Mouse (Mus musculus): ENCODE measurements around the gene Prss22. TPM values are rescaled to one million over a fixed set of nuclear protein-coding genes. Genes with fewer than 3 reads are reported as not detected.

The Prss22 gene
- total RNA-seq (2014; rRNA removed) (not detected in 2 replicates), polyA plus RNA-seq (2015; fragmentation: Nextera tagmentation; extraction: Ambion mirVana) (0.10 TPM in 1 of 2 replicates, not detected in the other)

DNA sequence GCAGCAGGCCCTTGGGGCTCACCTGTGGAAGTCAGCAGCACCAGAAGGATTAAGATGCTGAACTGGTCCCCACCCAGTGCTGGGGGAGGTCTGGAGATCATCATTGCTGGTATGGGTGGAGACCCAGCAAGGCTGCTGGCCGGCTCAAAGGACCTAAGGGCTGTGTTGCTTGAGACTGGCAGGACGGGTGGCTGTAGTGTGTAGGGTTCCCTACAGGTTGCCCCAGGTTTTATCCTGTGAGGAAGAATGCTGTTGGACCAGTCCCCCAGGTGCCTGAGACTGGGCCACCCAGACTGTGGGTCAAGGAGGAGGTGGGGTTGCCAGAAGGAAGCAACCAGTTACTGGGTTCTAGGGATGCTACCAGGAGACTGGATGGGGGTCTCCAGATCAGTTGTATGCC, at the start of gene Prss22:
Prss22 (minus strand) TSS at position 200 of the 400 bp plus-strand sequence.
- H3K9ac ChIP-seq: no peak within 1 kb of the TSS
- H3K9me3 ChIP-seq (ENCODE audit: low read length): no peaks in the 10 kb centered on the region
- DNase-seq: no peak
- no peak for TF ChIP-seq CTCF (IDR thresholded peaks at IDR 0.05; ENCODE audit: low read depth)
- ATAC-seq: no peak
- H3K4me2 ChIP-seq (ENCODE audit: low read depth): no peak within 1 kb of the TSS
- H3K27ac ChIP-seq (ENCODE audit: low read depth, low read length): no peak within 1 kb of the TSS
- H3K27me3 ChIP-seq (ENCODE audit: insufficient read depth, low read length): no peaks in the 10 kb centered on the region
- 80% methylated on average over 2 of the region's 2 CpGs for WGBS
- H3K4me3 ChIP-seq (ENCODE audit: low read depth, low read length): no peak within 1 kb of the TSS
- no peaks in the 10 kb centered on the region for H3K36me3 ChIP-seq (ENCODE audit: insufficient read depth)
- no peaks in the 10 kb centered on the region for H3K4me1 ChIP-seq (ENCODE audit: insufficient read depth)

DNA sequence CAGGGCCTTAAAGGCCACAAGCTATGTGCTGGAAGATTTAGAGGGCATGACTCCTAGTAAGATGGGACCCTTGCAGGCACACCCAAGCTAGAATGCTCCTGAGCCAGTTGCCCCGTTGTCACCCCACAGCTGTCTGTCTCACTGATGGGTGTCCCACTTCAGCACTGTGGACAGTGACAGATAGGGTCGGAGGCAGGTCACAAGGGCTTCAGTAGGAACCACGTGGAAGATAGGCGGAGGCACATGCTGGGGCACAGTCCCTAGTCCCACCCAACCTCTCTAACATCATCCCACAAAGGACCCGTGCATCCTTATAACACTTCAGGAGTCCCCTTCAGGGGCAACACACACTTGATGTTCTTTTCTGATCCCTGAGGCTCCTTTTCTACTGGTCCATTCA, 48.1 kb upstream of the Prss22 start:
- Histone ChIP-seq H3K36me3 (ENCODE audit: insufficient read depth) (peaks cover 36% of the 10 kb centered on the region), H3K4me3 (ENCODE audit: low read depth, low read length) (no peak overlapping the region), H3K4me1 (ENCODE audit: insufficient read depth) (no peaks in the 10 kb centered on the region), H3K27ac (ENCODE audit: low read depth, low read length) (no peak overlapping the region), H3K9ac (no peak overlapping the region), H3K27me3 (ENCODE audit: insufficient read depth, low read length) (no peaks in the 10 kb centered on the region), H3K4me2 (ENCODE audit: low read depth) (no peak overlapping the region), H3K9me3 (ENCODE audit: low read length) (no peaks in the 10 kb centered on the region)
- DNase-seq: no peak
- WGBS: 50% methylated on average over 5 of the region's 5 CpGs
- no peak for TF ChIP-seq CTCF (IDR thresholded peaks at IDR 0.05; ENCODE audit: low read depth)
- no peak for ATAC-seq

DNA sequence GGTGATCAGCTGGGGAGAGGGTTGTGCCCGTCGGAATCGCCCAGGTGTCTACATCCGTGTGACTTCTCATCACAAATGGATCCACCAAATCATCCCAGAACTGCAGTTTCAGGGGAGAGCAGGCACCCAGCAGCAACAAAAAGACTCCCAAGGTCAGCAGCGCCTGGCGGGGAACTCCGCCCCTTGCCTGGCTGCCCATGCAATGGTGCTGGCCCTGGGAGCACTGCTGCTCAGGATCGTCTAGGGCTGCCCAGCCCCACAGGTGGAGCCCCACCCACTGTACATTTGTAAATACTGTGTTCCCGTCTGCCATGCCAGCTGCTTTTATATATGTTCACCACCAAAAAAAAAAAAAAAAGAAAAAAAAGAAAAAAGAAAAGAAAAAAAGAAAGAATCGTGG, 47.7 kb upstream of the Prss22 start:
- no peak overlapping the region for H3K4me2 ChIP-seq (ENCODE audit: low read depth)
- H3K27ac ChIP-seq (ENCODE audit: low read depth, low read length): no peak overlapping the region
- H3K4me3 ChIP-seq (ENCODE audit: low read depth, low read length): no peak overlapping the region
- H3K27me3 ChIP-seq (ENCODE audit: insufficient read depth, low read length): no peaks in the 10 kb centered on the region
- 79% methylated on average over 10 of the region's 10 CpGs for WGBS
- H3K9me3 ChIP-seq (ENCODE audit: low read length): no peaks in the 10 kb centered on the region
- H3K9ac ChIP-seq: no peak overlapping the region
- DNase-seq: no peak
- no peaks in the 10 kb centered on the region for H3K4me1 ChIP-seq (ENCODE audit: insufficient read depth)
- no peak for TF ChIP-seq CTCF (IDR thresholded peaks at IDR 0.05; ENCODE audit: low read depth)
- H3K36me3 ChIP-seq (ENCODE audit: insufficient read depth): peaks cover 32% of the 10 kb centered on the region
- no peak for ATAC-seq

DNA sequence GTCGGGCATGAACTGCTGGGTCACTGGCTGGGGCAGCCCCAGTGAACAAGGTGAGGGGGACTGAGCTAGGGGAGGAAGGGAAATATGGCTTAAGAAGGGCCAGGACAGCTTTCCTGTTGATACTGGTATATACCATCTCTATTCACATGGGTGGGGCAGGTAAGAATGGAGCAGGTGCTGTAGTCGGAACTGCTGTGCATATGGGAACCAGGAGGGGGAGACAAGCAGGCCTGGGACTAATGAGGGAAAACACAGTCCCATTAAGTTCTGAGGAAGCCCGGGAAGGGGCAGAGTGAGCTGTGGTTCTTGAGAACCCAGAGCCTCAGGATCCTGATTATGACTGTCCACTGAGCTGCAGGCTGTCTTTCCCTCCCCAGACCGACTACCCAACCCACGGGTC, 46.6 kb upstream of the Prss22 start:
- peaks cover 29% of the 10 kb centered on the region for H3K36me3 ChIP-seq (ENCODE audit: insufficient read depth)
- no peaks in the 10 kb centered on the region for H3K27me3 ChIP-seq (ENCODE audit: insufficient read depth, low read length)
- no peak for TF ChIP-seq CTCF (IDR thresholded peaks at IDR 0.05; ENCODE audit: low read depth)
- ATAC-seq (no peak), DNase-seq (no peak)
- H3K4me1 ChIP-seq (ENCODE audit: insufficient read depth): no peaks in the 10 kb centered on the region
- no peak overlapping the region for H3K4me3 ChIP-seq (ENCODE audit: low read depth, low read length)
- no peak overlapping the region for H3K27ac ChIP-seq (ENCODE audit: low read depth, low read length)
- H3K9me3 ChIP-seq (ENCODE audit: low read length): no peaks in the 10 kb centered on the region
- no peak overlapping the region for H3K4me2 ChIP-seq (ENCODE audit: low read depth)
- H3K9ac ChIP-seq: no peak overlapping the region
- WGBS: 67% methylated on average over 5 of the region's 5 CpGs

DNA sequence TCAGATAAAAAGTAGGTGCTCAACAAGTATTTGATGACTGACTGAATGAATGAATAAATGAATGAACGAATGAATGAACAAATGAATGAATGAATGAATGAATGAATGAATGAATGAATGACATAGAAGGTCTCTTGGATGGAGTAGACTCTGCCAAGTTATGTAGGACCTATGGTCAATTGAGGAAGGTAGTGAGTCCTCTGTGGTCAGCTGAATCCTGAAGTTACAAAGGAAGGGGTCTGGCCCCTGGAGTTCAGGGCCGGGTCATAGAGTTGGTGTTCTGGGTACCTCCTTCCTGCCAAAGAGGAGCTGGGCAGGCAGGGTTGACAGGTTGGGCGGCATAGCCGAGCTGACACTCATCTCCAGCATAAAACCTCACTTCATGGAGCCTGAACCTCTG, 39.9 kb upstream of the Prss22 start, which contains the start of gene Prss27:
Prss27 (plus strand) TSS at position 301 of the 400 bp plus-strand sequence.
- DNase-seq: no peak
- Histone ChIP-seq H3K36me3 (ENCODE audit: insufficient read depth) (no peaks in the 10 kb centered on the region), H3K4me3 (ENCODE audit: low read depth, low read length) (no peak within 1 kb of the TSS), H3K4me2 (ENCODE audit: low read depth) (no peak within 1 kb of the TSS), H3K27me3 (ENCODE audit: insufficient read depth, low read length) (no peaks in the 10 kb centered on the region), H3K9me3 (ENCODE audit: low read length) (no peaks in the 10 kb centered on the region), H3K4me1 (ENCODE audit: insufficient read depth) (no peaks in the 10 kb centered on the region), H3K27ac (ENCODE audit: low read depth, low read length) (no peak within 1 kb of the TSS), H3K9ac (no peak within 1 kb of the TSS)
- ATAC-seq: no peak
- 75% methylated on average over 4 of the region's 4 CpGs for WGBS
- no peak for TF ChIP-seq CTCF (IDR thresholded peaks at IDR 0.05; ENCODE audit: low read depth)

GRCm38 (mm10) chr17:24037360-24037759, 39.5 kb upstream of the Prss22 start:
- ATAC-seq (no peak), DNase-seq (no peak)
- H3K9me3 ChIP-seq (ENCODE audit: low read length): no peaks in the 10 kb centered on the region
- H3K27me3 ChIP-seq (ENCODE audit: insufficient read depth, low read length): no peaks in the 10 kb centered on the region
- no peak for TF ChIP-seq CTCF (IDR thresholded peaks at IDR 0.05; ENCODE audit: low read depth)
- WGBS: 89% methylated on average over 13 of the region's 13 CpGs
- no peak overlapping the region for H3K27ac ChIP-seq (ENCODE audit: low read depth, low read length)
- H3K9ac ChIP-seq: no peak overlapping the region
- H3K36me3 ChIP-seq (ENCODE audit: insufficient read depth): no peaks in the 10 kb centered on the region
- no peaks in the 10 kb centered on the region for H3K4me1 ChIP-seq (ENCODE audit: insufficient read depth)
- no peak overlapping the region for H3K4me3 ChIP-seq (ENCODE audit: low read depth, low read length)
- H3K4me2 ChIP-seq (ENCODE audit: low read depth): no peak overlapping the region

GRCm38 (mm10) chr17:24036954-24037353, 39.1 kb upstream of the Prss22 start:
- WGBS: 72% methylated on average over 6 of the region's 6 CpGs
- no peaks in the 10 kb centered on the region for H3K36me3 ChIP-seq (ENCODE audit: insufficient read depth)

More at GRCm38 (mm10) chr17:24036954-24037353, 39.1 kb upstream of the Prss22 start:
- DNase-seq (no peak), ATAC-seq (no peak)
- Histone ChIP-seq H3K27me3 (ENCODE audit: insufficient read depth, low read length) (no peaks in the 10 kb centered on the region), H3K9me3 (ENCODE audit: low read length) (no peaks in the 10 kb centered on the region), H3K4me2 (ENCODE audit: low read depth) (no peak overlapping the region), H3K4me1 (ENCODE audit: insufficient read depth) (no peaks in the 10 kb centered on the region), H3K27ac (ENCODE audit: low read depth, low read length) (no peak overlapping the region), H3K9ac (no peak overlapping the region), H3K4me3 (ENCODE audit: low read depth, low read length) (no peak overlapping the region)
- no peak for TF ChIP-seq CTCF (IDR thresholded peaks at IDR 0.05; ENCODE audit: low read depth)
